Mouse (Mus musculus) G1E (cell line): ENCODE measurements around the gene Pknox2.

Source experiments
- CTCF ChIP-seq: IDR thresholded peaks from 2 replicates; pipeline ENCODE4 v1.5.1; 2012; ENCODE audit warnings: low read depth, low read length, inconsistent platforms, mixed read lengths
- GATA1 ChIP-seq: IDR thresholded peaks from 2 replicates; pipeline ENCODE4 v1.6.1; 2012; ENCODE audit warnings: borderline replicate concordance, low read length, inconsistent platforms, mixed read lengths
- GATA2 ChIP-seq: IDR thresholded peaks from 2 replicates; pipeline ENCODE4 v1.6.1; 2012; ENCODE audit warnings: low read depth, low read length, inconsistent platforms, borderline replicate concordance
- TAL1 ChIP-seq: conservative IDR thresholded peaks from 2 replicates; pipeline ENCODE4 v1.6.1; 2012; ENCODE audit warnings: low read depth, low read length, inconsistent platforms, mixed read lengths

DNA sequence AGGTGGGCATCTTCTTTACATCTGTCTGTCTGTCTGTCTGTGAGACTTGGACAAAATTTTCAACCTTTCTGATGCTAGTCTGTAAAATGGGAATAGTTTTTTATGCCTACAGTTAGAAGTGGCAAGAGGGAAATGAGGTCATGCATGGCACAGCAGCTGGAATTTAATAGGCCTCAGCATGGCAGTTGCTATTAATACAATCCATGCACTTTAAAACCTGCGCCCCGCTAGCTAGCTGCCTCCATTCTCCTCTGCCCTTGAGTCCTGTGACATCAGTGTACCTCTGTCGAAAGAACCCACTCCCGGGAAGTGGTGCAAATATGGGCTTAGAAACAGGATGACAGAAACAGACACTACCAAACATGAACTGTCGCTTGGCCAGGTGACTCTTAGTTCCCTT is 186.1 kb downstream of the Pknox2 start:
- TF ChIP-seq TAL1 (no peak), GATA1 (no peak), CTCF (no peak), GATA2 (no peak)
